ENCODE assay signal across 8 mouse cellular contexts in genomic region chr17:34587423-34587811, GRCm38 (mm10). TPM values are rescaled to one million over a fixed set of nuclear protein-coding genes. Genes with fewer than 3 reads are reported as not detected.
DNase-seq lines count a peak whose midpoint lies in the region; ATAC-seq and TF ChIP-seq lines count a peak whose summit lies in the region.

No protein-coding gene starts in this region.

- peak overlapping the region; percentile 56 for H3K4me3 ChIP-seq in cortical plate, adult 2 months (ENCODE audit: insufficient read depth, low read length)
- H3K4me3 ChIP-seq in megakaryocyte, embryonic 14.5 days (replicated peaks) = peak overlapping the region; percentile 93

- H3K9me3 ChIP-seq in megakaryocyte, embryonic 14.5 days = no peaks in the 10 kb centered on the region

- H3K36me3 ChIP-seq in megakaryocyte, embryonic 14.5 days (replicated peaks; ENCODE audit: low read length) = no peaks in the 10 kb centered on the region

- H3K27me3 ChIP-seq in megakaryocyte, embryonic 14.5 days (replicated peaks) = peaks cover 21% of the 10 kb centered on the region

- peak; percentile 72 for ATAC-seq in activated CD4-positive, CD25-positive, alpha-beta regulatory T cell, adult 4 months

- peaks cover 5% of the 10 kb centered on the region for H3K4me1 ChIP-seq in cortical plate, adult 2 months (ENCODE audit: control insufficient read depth, insufficient read depth, low read length)
- peaks cover 50% of the 10 kb centered on the region for H3K4me1 ChIP-seq in megakaryocyte, embryonic 14.5 days

- TF ChIP-seq CTCF in cortical plate, adult 2 months (IDR thresholded peaks at IDR 0.05; ENCODE audit: extremely low read depth, insufficient read depth, low read length) = no peak

- peak overlapping the region; percentile 97 for H3K27ac ChIP-seq in cortical plate, adult 2 months (ENCODE audit: insufficient read depth, low read length)

- peak; percentile 75 for TF ChIP-seq POLR2A in cortical plate, adult 2 months (IDR thresholded peaks at IDR 0.05; ENCODE audit: extremely low read depth, insufficient read depth, low read length)

- DNase-seq in gastrocnemius, adult 8-10 months (ENCODE audit: low spot score in 2 of 2) = peak; percentile 98
- peak; percentile 96 for DNase-seq in induced T-regulatory cell, adult 2 months (ENCODE audit: low read depth)
- DNase-seq in left cerebral cortex, adult 9 months (ENCODE audit: low spot score in 2 of 2) = peak; percentile 95 to 97
- DNase-seq in right cerebral cortex, adult 2 months (ENCODE audit: low spot score in 2 of 2) = peak; percentile 94 to 99
- DNase-seq in urinary bladder, postnatal 10 days (ENCODE audit: low spot score) = peak; percentile 76

RNA-seq across cellular contexts. Expression of gene Gpsm3, which starts 2.2 kb away (rescaled TPM):
- 100 to 1,000 TPM; 213 to 307 TPM for polyA plus RNA-seq in activated CD4-positive, CD25-positive, alpha-beta regulatory T cell, adult 4 months (2017; shearing (Covaris generic))
- 2.9 and 3.5 TPM in 2 replicates for polyA plus RNA-seq in cortical plate, adult 2 months (2012; rRNA removed)
- total RNA-seq in gastrocnemius, adult 8-10 months (2022) = 1 to 10 TPM in 1 of 4 experiments, under 1 TPM in 3; 0.53 to 1.8 (median 0.77) TPM
- 402 and 833 TPM in 2 replicates for polyA plus RNA-seq in megakaryocyte, embryonic 14.5 days (2012; ENCODE audit: insufficient read depth, low replicate concordance)

RNA-seq across cellular contexts. Expression of gene Pbx2, which starts 3.6 kb away (rescaled TPM):
- polyA plus RNA-seq in activated CD4-positive, CD25-positive, alpha-beta regulatory T cell, adult 4 months (2017; shearing (Covaris generic)) = 10 to 100 TPM in 1 of 2 experiments, 1 to 10 TPM in 1; 8.5 to 10.2 TPM
- 66.2 and 72.6 TPM in 2 replicates for polyA plus RNA-seq in cortical plate, adult 2 months (2012; rRNA removed)
- 10 to 100 TPM in 3 of 4 experiments, 1 to 10 TPM in 1; 9.1 to 15.4 (median 13.8) TPM for total RNA-seq in gastrocnemius, adult 8-10 months (2022)
- 108 and 181 TPM in 2 replicates for polyA plus RNA-seq in megakaryocyte, embryonic 14.5 days (2012; ENCODE audit: insufficient read depth, low replicate concordance)

RNA-seq across cellular contexts. Expression of gene Ager, which starts 10.2 kb away (rescaled TPM):
- 1 to 10 TPM; 2.5 to 5.4 TPM for polyA plus RNA-seq in activated CD4-positive, CD25-positive, alpha-beta regulatory T cell, adult 4 months (2017; shearing (Covaris generic))
- 1.5 and 1.6 TPM in 2 replicates for polyA plus RNA-seq in cortical plate, adult 2 months (2012; rRNA removed)
- total RNA-seq in gastrocnemius, adult 8-10 months (2022) = under 1 TPM in 1 of 4 experiments, not detected in 3; 0.19 TPM
- polyA plus RNA-seq in megakaryocyte, embryonic 14.5 days (2012; ENCODE audit: insufficient read depth, low replicate concordance) = 32.8 and 44.2 TPM in 2 replicates

RNA-seq across cellular contexts. Expression of gene Rnf5, which starts 16.1 kb away (rescaled TPM):
- 10 to 100 TPM; 49.0 to 56.9 TPM for polyA plus RNA-seq in activated CD4-positive, CD25-positive, alpha-beta regulatory T cell, adult 4 months (2017; shearing (Covaris generic))
- polyA plus RNA-seq in cortical plate, adult 2 months (2012; rRNA removed) = 125 and 130 TPM in 2 replicates
- total RNA-seq in gastrocnemius, adult 8-10 months (2022) = 10 to 100 TPM; 20.2 to 23.9 (median 22.7) TPM
- 37.8 and 101 TPM in 2 replicates for polyA plus RNA-seq in megakaryocyte, embryonic 14.5 days (2012; ENCODE audit: insufficient read depth, low replicate concordance)

RNA-seq across cellular contexts. Expression of gene Agpat1, which starts 16.6 kb away (rescaled TPM):
- polyA plus RNA-seq in activated CD4-positive, CD25-positive, alpha-beta regulatory T cell, adult 4 months (2017; shearing (Covaris generic)) = 10 to 100 TPM; 16.9 to 18.4 TPM
- polyA plus RNA-seq in cortical plate, adult 2 months (2012; rRNA removed) = 225 and 236 TPM in 2 replicates
- total RNA-seq in gastrocnemius, adult 8-10 months (2022) = 100 to 1,000 TPM in 2 of 4 experiments, 10 to 100 TPM in 2; 89.5 to 104 (median 97.0) TPM
- 165 and 309 TPM in 2 replicates for polyA plus RNA-seq in megakaryocyte, embryonic 14.5 days (2012; ENCODE audit: insufficient read depth, low replicate concordance)

Comparison
In these comparisons a context has a peak if more than half of its experiments do, and no peak if none do; other contexts are left out.
1. Peak in every context shown above with its lines: DNase-seq, ATAC-seq, H3K4me3 ChIP-seq and H3K27ac ChIP-seq.
2. RNA of gene Gpsm3, which starts 2.2 kb away (polyA plus RNA-seq): 402 to 833 TPM in megakaryocyte, embryonic 14.5 days and 213 to 307 TPM in activated CD4-positive, CD25-positive, alpha-beta regulatory T cell, adult 4 months; 2.9 to 3.5 TPM in cortical plate, adult 2 months; every median in the first group is over 10 times any median in the second.